Mouse (Mus musculus): ENCODE measurements at regions not wholly inside any gene's neighbourhood (a gene's known extent, or its start where the extent isn't known, plus 50 kb on each side); places are given as distances from the start of the nearest gene placed in this dataset.

- Histone ChIP-seq H3K4me1 (replicated peaks; ENCODE audit: control insufficient read depth in 2 of 2, insufficient read depth in 2 of 2, low read length in 1 of 2) (no peaks in the 10 kb centered on the region), H3K36me3 (replicated peaks; ENCODE audit: control insufficient read depth, insufficient read depth, low read depth) (no peaks in the 10 kb centered on the region), H3K9ac (replicated peaks) (no peak overlapping the region), H3K4me3 (ENCODE audit: insufficient read depth in 1 of 2, low read depth in 2 of 2, low read length in 2 of 2) (no peak overlapping the region), H3K27me3 (ENCODE audit: control insufficient read depth, insufficient read depth, low read length) (no peaks in the 10 kb centered on the region), H3K9me3 (ENCODE audit: control insufficient read depth, low read length) (no peaks in the 10 kb centered on the region), H3K4me2 (ENCODE audit: low read depth) (no peak overlapping the region), H3K27ac (no peak overlapping the region)
- WGBS (ENCODE audit: insufficient replicate concordance) = 59% methylated on average over 2 of the region's 2 CpGs
- TF ChIP-seq CTCF (IDR thresholded peaks at IDR 0.05; ENCODE audit: low read depth) (no peak), EP300 (IDR thresholded peaks at IDR 0.05; ENCODE audit: low read depth) (no peak)
- DNase-seq (ENCODE audit: low read depth in 3 of 3, low spot score in 3 of 3) = no peak
- ATAC-seq (ENCODE audit: insufficient read depth) = no peak
Observed at GRCm38 (mm10) chr2:57772315-57772714, 225.4 kb upstream of the Galnt5 start.

- H3K27ac ChIP-seq = no peak overlapping the region
- H3K4me3 ChIP-seq (ENCODE audit: insufficient read depth in 1 of 2, low read depth in 2 of 2, low read length in 2 of 2) = no peak overlapping the region
- DNase-seq (ENCODE audit: low read depth in 3 of 3, low spot score in 3 of 3) (no peak), ATAC-seq (ENCODE audit: insufficient read depth) (no peak)
- H3K4me2 ChIP-seq (ENCODE audit: low read depth) = no peak overlapping the region
- no peaks in the 10 kb centered on the region for H3K27me3 ChIP-seq (ENCODE audit: control insufficient read depth, insufficient read depth, low read length)
- H3K9me3 ChIP-seq (ENCODE audit: control insufficient read depth, low read length) = no peaks in the 10 kb centered on the region
- no peak overlapping the region for H3K9ac ChIP-seq (replicated peaks)
- H3K4me1 ChIP-seq (replicated peaks; ENCODE audit: control insufficient read depth in 2 of 2, insufficient read depth in 2 of 2, low read length in 1 of 2) = no peaks in the 10 kb centered on the region
- WGBS (ENCODE audit: insufficient replicate concordance) = 62% methylated on average over 5 of the region's 5 CpGs
- no peaks in the 10 kb centered on the region for H3K36me3 ChIP-seq (replicated peaks; ENCODE audit: control insufficient read depth, insufficient read depth, low read depth)
- TF ChIP-seq EP300 (IDR thresholded peaks at IDR 0.05; ENCODE audit: low read depth) (no peak), CTCF (IDR thresholded peaks at IDR 0.05; ENCODE audit: low read depth) (no peak)
Observed at GRCm38 (mm10) chr2:57776154-57776553, 221.5 kb upstream of the Galnt5 start.

GRCm38 (mm10) chr2:57780836-57781235 lies 216.8 kb upstream of the Galnt5 start:
- Histone ChIP-seq H3K36me3 (replicated peaks; ENCODE audit: control insufficient read depth, insufficient read depth, low read depth) (no peaks in the 10 kb centered on the region), H3K9ac (replicated peaks) (no peak overlapping the region), H3K27ac (no peak overlapping the region), H3K27me3 (ENCODE audit: control insufficient read depth, insufficient read depth, low read length) (no peaks in the 10 kb centered on the region), H3K4me3 (ENCODE audit: insufficient read depth in 1 of 2, low read depth in 2 of 2, low read length in 2 of 2) (no peak overlapping the region), H3K4me1 (replicated peaks; ENCODE audit: control insufficient read depth in 2 of 2, insufficient read depth in 2 of 2, low read length in 1 of 2) (no peaks in the 10 kb centered on the region), H3K9me3 (ENCODE audit: control insufficient read depth, low read length) (no peaks in the 10 kb centered on the region), H3K4me2 (ENCODE audit: low read depth) (no peak overlapping the region)
- WGBS (ENCODE audit: insufficient replicate concordance) = 71% methylated on average over 1 of the region's 1 CpGs
- no peak for DNase-seq (ENCODE audit: low read depth in 3 of 3, low spot score in 3 of 3)
- no peak for ATAC-seq (ENCODE audit: insufficient read depth)
- TF ChIP-seq CTCF (IDR thresholded peaks at IDR 0.05; ENCODE audit: low read depth) (no peak), EP300 (IDR thresholded peaks at IDR 0.05; ENCODE audit: low read depth) (no peak)

- Histone ChIP-seq H3K36me3 (replicated peaks; ENCODE audit: control insufficient read depth, insufficient read depth, low read depth) (no peaks in the 10 kb centered on the region), H3K4me3 (ENCODE audit: insufficient read depth in 1 of 2, low read depth in 2 of 2, low read length in 2 of 2) (no peak overlapping the region), H3K27me3 (ENCODE audit: control insufficient read depth, insufficient read depth, low read length) (no peaks in the 10 kb centered on the region), H3K4me2 (ENCODE audit: low read depth) (no peak overlapping the region), H3K9me3 (ENCODE audit: control insufficient read depth, low read length) (no peaks in the 10 kb centered on the region), H3K9ac (replicated peaks) (no peak overlapping the region), H3K4me1 (replicated peaks; ENCODE audit: control insufficient read depth in 2 of 2, insufficient read depth in 2 of 2, low read length in 1 of 2) (no peaks in the 10 kb centered on the region), H3K27ac (no peak overlapping the region)
- DNase-seq (ENCODE audit: low read depth in 3 of 3, low spot score in 3 of 3) (no peak), ATAC-seq (ENCODE audit: insufficient read depth) (no peak)
- WGBS (ENCODE audit: insufficient replicate concordance) = 62% methylated on average over 8 of the region's 8 CpGs
- no peak for TF ChIP-seq CTCF (IDR thresholded peaks at IDR 0.05; ENCODE audit: low read depth)
- no peak for TF ChIP-seq EP300 (IDR thresholded peaks at IDR 0.05; ENCODE audit: low read depth)
Observed at GRCm38 (mm10) chr2:57793519-57794296, 204.0 kb upstream of the Galnt5 start.

- no peak overlapping the region for H3K9ac ChIP-seq (replicated peaks)
- TF ChIP-seq CTCF (IDR thresholded peaks at IDR 0.05; ENCODE audit: low read depth) (no peak), EP300 (IDR thresholded peaks at IDR 0.05; ENCODE audit: low read depth) (no peak)
- H3K9me3 ChIP-seq (ENCODE audit: control insufficient read depth, low read length) = no peaks in the 10 kb centered on the region
- H3K27ac ChIP-seq = no peak overlapping the region
- ATAC-seq (ENCODE audit: insufficient read depth) (no peak), DNase-seq (ENCODE audit: low read depth in 3 of 3, low spot score in 3 of 3) (no peak)
- H3K4me2 ChIP-seq (ENCODE audit: low read depth) = no peak overlapping the region
- H3K36me3 ChIP-seq (replicated peaks; ENCODE audit: control insufficient read depth, insufficient read depth, low read depth) = no peaks in the 10 kb centered on the region
- no peaks in the 10 kb centered on the region for H3K27me3 ChIP-seq (ENCODE audit: control insufficient read depth, insufficient read depth, low read length)
- no peaks in the 10 kb centered on the region for H3K4me1 ChIP-seq (replicated peaks; ENCODE audit: control insufficient read depth in 2 of 2, insufficient read depth in 2 of 2, low read length in 1 of 2)
- no peak overlapping the region for H3K4me3 ChIP-seq (ENCODE audit: insufficient read depth in 1 of 2, low read depth in 2 of 2, low read length in 2 of 2)
- WGBS (ENCODE audit: insufficient replicate concordance) = 22% methylated on average over 2 of the region's 2 CpGs
Observed at GRCm38 (mm10) chr2:57799279-57799678, 198.4 kb upstream of the Galnt5 start.
